Mouse (Mus musculus): ENCODE data around the gene Mcf2.

Mcf2 gene

GRCm38 (mm10) chrX:60178744-60179458 is at the start of gene Mcf2:
TSS of gene Mcf2 (minus strand) at chrX:60179089.
- CTCF ChIA-PET, result no interaction called here

GRCm38 (mm10) chrX:60187726-60188125 is 8.8 kb upstream of the Mcf2 start:
- CTCF ChIA-PET, result no interaction called here

GRCm38 (mm10) chrX:60182611-60183010 is 3.7 kb upstream of the Mcf2 start:
- CTCF ChIA-PET, result interaction anchor here (0.7 kb wide), 1 partner anchor 984 kb away, joined by 3 read pairs; no protein-coding TSS in a partner anchor

GRCm38 (mm10) chrX:60178025-60178743 is 705 bp downstream of the Mcf2 start:
- CTCF ChIA-PET, result no interaction called here

GRCm38 (mm10) chrX:60170106-60170505 is 8.8 kb downstream of the Mcf2 start:
- CTCF ChIA-PET, result no interaction called here

- CTCF ChIA-PET, result no interaction called here
Measured at GRCm38 (mm10) chrX:60169511-60169910, 9.4 kb downstream of the Mcf2 start.

GRCm38 (mm10) chrX:60168796-60169195 is 10.1 kb downstream of the Mcf2 start:
- CTCF ChIA-PET, result no interaction called here

- CTCF ChIA-PET, result no interaction called here
Measured at GRCm38 (mm10) chrX:60147268-60147974, 31.5 kb downstream of the Mcf2 start.

- CTCF ChIA-PET, result no interaction called here
Measured at GRCm38 (mm10) chrX:60075359-60075758, 103.5 kb downstream of the Mcf2 start.

GRCm38 (mm10) chrX:60055185-60055584 is 123.7 kb downstream of the Mcf2 start:
- CTCF ChIA-PET, result no interaction called here

GRCm38 (mm10) chrX:60054745-60055144 is 124.1 kb downstream of the Mcf2 start:
- CTCF ChIA-PET, result no interaction called here

GRCm38 (mm10) chrX:60026654-60027053 is 152.2 kb downstream of the Mcf2 start:
- CTCF ChIA-PET, result no interaction called here

- CTCF ChIA-PET, result interaction anchor here (0.7 kb wide), 1 partner anchor 10 kb away, joined by 3 read pairs; no protein-coding TSS in a partner anchor
Measured at GRCm38 (mm10) chrX:60021595-60021994, 157.3 kb downstream of the Mcf2 start.

GRCm38 (mm10) chrX:60021007-60021406 is 157.9 kb downstream of the Mcf2 start:
- CTCF ChIA-PET, result no interaction called here

GRCm38 (mm10) chrX:60014588-60014987 is 164.3 kb downstream of the Mcf2 start:
- CTCF ChIA-PET, result no interaction called here

- CTCF ChIA-PET, result interaction anchor here (0.6 kb wide), 1 partner anchor 110 kb away, joined by 4 read pairs; no protein-coding TSS in a partner anchor
Measured at GRCm38 (mm10) chrX:60013084-60013676, 165.7 kb downstream of the Mcf2 start.

Data from spleen, embryonic (tissue).